Mouse (Mus musculus) embryo, embryonic 11.5 days (tissue): Measurements from ENCODE around the gene Mtap.

Experiments
- DNase-seq: peaks from one replicate; pipeline ENCODE4 v3.0.0-alpha.2; 2012; ENCODE audit warnings: low read depth, low spot score

The Mtap gene

DNA sequence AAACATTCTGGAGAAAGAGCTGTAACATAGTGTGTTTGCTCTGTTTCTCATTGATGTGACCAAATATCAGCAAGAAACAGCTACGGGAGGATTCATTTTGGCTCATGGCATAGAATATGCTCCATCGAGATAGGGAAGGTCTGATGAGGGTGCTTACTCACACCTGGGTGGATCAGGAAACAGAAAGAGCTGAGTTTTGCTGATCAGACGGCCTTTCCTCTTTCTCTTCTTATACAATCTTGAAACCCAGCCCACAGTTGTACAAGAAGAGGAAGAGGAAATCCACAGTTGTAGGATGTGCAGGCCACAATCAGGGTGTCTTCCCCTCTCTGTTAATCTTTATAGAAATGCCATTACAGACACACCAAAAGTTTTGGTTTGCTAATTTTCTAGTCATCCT is 75.3 kb downstream of the Mtap start:
- no peak for DNase-seq
